7 mouse cellular contexts compared by ENCODE assay signal in genomic region chr2:153475114-153476112, GRCm38 (mm10). TPM values are rescaled to one million over a fixed set of nuclear protein-coding genes. Genes with fewer than 3 reads are reported as not detected.
DNase-seq lines count a peak whose midpoint lies in the region; ATAC-seq and TF ChIP-seq lines count a peak whose summit lies in the region.

No protein-coding gene starts in this region.

- no peaks in the 10 kb centered on the region for H3K27me3 ChIP-seq in embryonic facial prominence, embryonic 13.5 days
- H3K27me3 ChIP-seq in hindbrain, embryonic 12.5 days: 0 out of 2 replicates have a peak, but pooled peaks cover 2% of the 10 kb centered on the region
- H3K27me3 ChIP-seq in lung, postnatal 0 days (replicated peaks; ENCODE audit: insufficient read depth, low read length): no peaks in the 10 kb centered on the region

- H3K4me3 ChIP-seq in embryonic facial prominence, embryonic 13.5 days: no peak overlapping the region
- H3K4me3 ChIP-seq in hindbrain, embryonic 12.5 days: no peak overlapping the region
- H3K4me3 ChIP-seq in lung, postnatal 0 days (ENCODE audit: low read depth, low read length): no peak overlapping the region

- WGBS in embryonic facial prominence, embryonic 13.5 days: 29% methylated on average over 4 of the region's 4 CpGs
- WGBS in hindbrain, embryonic 12.5 days: 43% methylated on average over 4 of the region's 4 CpGs
- WGBS in lung, postnatal 0 days: 14% methylated on average over 4 of the region's 4 CpGs

- H3K9ac ChIP-seq in embryonic facial prominence, embryonic 13.5 days: peak overlapping the region; percentile 44; the same call in 1 of the 2 replicates
- H3K9ac ChIP-seq in hindbrain, embryonic 12.5 days: no peak overlapping the region
- no peak overlapping the region for H3K9ac ChIP-seq in lung, postnatal 0 days (replicated peaks; ENCODE audit: low read depth)

- peak; percentile 43; the same call in 1 of the 2 replicates for ATAC-seq in embryonic facial prominence, embryonic 13.5 days (ENCODE audit: insufficient number of reproducible peaks, insufficient read depth, low FRiP score, low TSS enrichment, low read depth)
- ATAC-seq in hindbrain, embryonic 12.5 days (ENCODE audit: low FRiP score): no peak
- ATAC-seq in lung, postnatal 0 days: peak; percentile 57
- ATAC-seq in CD4-positive, CD25-positive, alpha-beta regulatory T cell, adult 4 months: no peak

- no peaks in the 10 kb centered on the region for H3K9me3 ChIP-seq in embryonic facial prominence, embryonic 13.5 days
- no peaks in the 10 kb centered on the region for H3K9me3 ChIP-seq in hindbrain, embryonic 12.5 days (replicated peaks)
- no peaks in the 10 kb centered on the region for H3K9me3 ChIP-seq in lung, postnatal 0 days (ENCODE audit: low read length)

- TF ChIP-seq EP300 in lung, postnatal 0 days (IDR thresholded peaks at IDR 0.05): no peak

- peaks cover 29% of the 10 kb centered on the region for H3K4me1 ChIP-seq in embryonic facial prominence, embryonic 13.5 days
- peaks cover 21% of the 10 kb centered on the region for H3K4me1 ChIP-seq in hindbrain, embryonic 12.5 days
- no peaks in the 10 kb centered on the region; the same call in 1 of the 2 replicates for H3K4me1 ChIP-seq in lung, postnatal 0 days (ENCODE audit: insufficient read depth, low read depth, low read length)

- DNase-seq in ovary, adult 18-20 months (ENCODE audit: low spot score): peak; percentile 56
- no peak for DNase-seq in ovary, postnatal 10 days (ENCODE audit: low spot score)
- DNase-seq in lung, postnatal 0 days (ENCODE audit: low spot score): peak; percentile 72
- DNase-seq in gastrocnemius, adult 18-20 months (ENCODE audit: low spot score): no peak

- H3K27ac ChIP-seq in embryonic facial prominence, embryonic 13.5 days: peak overlapping the region; percentile 62
- peak overlapping the region; percentile 41 for H3K27ac ChIP-seq in hindbrain, embryonic 12.5 days
- H3K27ac ChIP-seq in lung, postnatal 0 days (ENCODE audit: low read length): peak overlapping the region; percentile 51; the same call in 1 of the 2 replicates

- H3K36me3 ChIP-seq in embryonic facial prominence, embryonic 13.5 days: no peaks in the 10 kb centered on the region
- no peaks in the 10 kb centered on the region for H3K36me3 ChIP-seq in hindbrain, embryonic 12.5 days
- H3K36me3 ChIP-seq in lung, postnatal 0 days (ENCODE audit: insufficient read depth, low read length): no peaks in the 10 kb centered on the region

- TF ChIP-seq CTCF in lung, postnatal 0 days (IDR thresholded peaks at IDR 0.05): no peak

- no peak overlapping the region for H3K4me2 ChIP-seq in embryonic facial prominence, embryonic 13.5 days
- H3K4me2 ChIP-seq in hindbrain, embryonic 12.5 days (replicated peaks): no peak overlapping the region
- H3K4me2 ChIP-seq in lung, postnatal 0 days (replicated peaks; ENCODE audit: low read depth, low read length): no peak overlapping the region

RNA-seq across cellular contexts. Expression of gene 4930404H24Rik, which starts 17.2 kb away (rescaled TPM):
- polyA plus RNA-seq in embryonic facial prominence, embryonic 13.5 days (2015; fragmentation: Nextera tagmentation; extraction: Ambion mirVana): not detected in 2 replicates
- not detected in 2 replicates for polyA plus RNA-seq in hindbrain, embryonic 12.5 days (2016; fragmentation: Nextera tagmentation; extraction: Ambion mirVana)
- polyA plus RNA-seq in lung, postnatal 0 days (2015; fragmentation: Nextera tagmentation; extraction: Ambion mirVana): not detected in 2 replicates
- polyA plus RNA-seq in CD4-positive, CD25-positive, alpha-beta regulatory T cell, adult 4 months (2017; shearing (Covaris generic)): not detected
- not detected for total RNA-seq in gastrocnemius, adult 18-20 months (2021)

RNA-seq across cellular contexts. Expression of gene Nol4l, which starts 54.4 kb away (rescaled TPM):
- 12.4 and 16.0 TPM in 2 replicates for polyA plus RNA-seq in embryonic facial prominence, embryonic 13.5 days (2015; fragmentation: Nextera tagmentation; extraction: Ambion mirVana)
- polyA plus RNA-seq in hindbrain, embryonic 12.5 days (2016; fragmentation: Nextera tagmentation; extraction: Ambion mirVana): 33.9 and 36.8 TPM in 2 replicates
- 8.3 and 9.9 TPM in 2 replicates for polyA plus RNA-seq in lung, postnatal 0 days (2015; fragmentation: Nextera tagmentation; extraction: Ambion mirVana)
- polyA plus RNA-seq in CD4-positive, CD25-positive, alpha-beta regulatory T cell, adult 4 months (2017; shearing (Covaris generic)): 1 to 10 TPM; 3.5 to 5.2 TPM
- under 1 TPM; 0.46 to 0.97 TPM for total RNA-seq in gastrocnemius, adult 18-20 months (2021)

Comparison
In these comparisons a context has a peak if more than half of its experiments do, and no peak if none do; other contexts are left out.
1. DNase-seq: peak in ovary, adult 18-20 months (single experiment) and lung, postnatal 0 days (single experiment); none in ovary, postnatal 10 days (single experiment) and gastrocnemius, adult 18-20 months (single experiment).
2. ATAC-seq: peak in embryonic facial prominence, embryonic 13.5 days (single experiment) and lung, postnatal 0 days (single experiment); none in hindbrain, embryonic 12.5 days (single experiment) and CD4-positive, CD25-positive, alpha-beta regulatory T cell, adult 4 months (single experiment).
3. Peak in every context shown above with its lines, with median percentiles within 50 percentile points of each other: H3K27ac ChIP-seq.